Mouse (Mus musculus): ENCODE measurements around the gene Fgg.

DNA sequence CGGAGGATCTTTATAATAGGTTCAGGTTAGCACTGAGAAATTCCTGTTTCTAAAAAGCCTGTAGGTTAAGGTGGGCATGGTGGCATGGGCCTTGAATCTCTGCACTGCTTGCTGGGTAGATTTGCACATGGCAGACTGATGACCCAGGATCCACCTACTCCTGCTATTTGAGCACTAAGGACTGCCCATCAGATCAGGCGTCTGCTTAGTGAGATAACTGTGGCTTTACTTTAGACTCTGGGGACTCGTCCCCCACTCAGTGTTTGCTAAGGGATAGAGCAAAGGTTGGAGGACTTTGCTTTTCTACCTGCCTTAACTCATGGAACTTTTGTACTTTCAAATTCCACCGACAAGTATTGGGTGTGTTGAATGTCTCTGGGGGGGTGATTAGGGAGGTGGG is 32.1 kb downstream of the Fgg start:
- TF ChIP-seq POLR2A (IDR thresholded peaks at IDR 0.05; ENCODE audit: borderline replicate concordance, extremely low read depth, low read depth, low read length) = no peak
- TF ChIP-seq CTCF (IDR thresholded peaks at IDR 0.05; ENCODE audit: insufficient read depth, low read length) = no peak

All from lung, adult 2 months (tissue).